Mouse (Mus musculus) lung, adult 18-20 months (tissue): ENCODE results near the gene Olfr102.

ENCODE experiments used
- DNase-seq, 2 experiments: peaks; one replicate each; pipeline ENCODE4 v3.0.0; 2022; ENCODE audit warnings: mixed read lengths in 2 of 2

Olfr102 gene

DNA sequence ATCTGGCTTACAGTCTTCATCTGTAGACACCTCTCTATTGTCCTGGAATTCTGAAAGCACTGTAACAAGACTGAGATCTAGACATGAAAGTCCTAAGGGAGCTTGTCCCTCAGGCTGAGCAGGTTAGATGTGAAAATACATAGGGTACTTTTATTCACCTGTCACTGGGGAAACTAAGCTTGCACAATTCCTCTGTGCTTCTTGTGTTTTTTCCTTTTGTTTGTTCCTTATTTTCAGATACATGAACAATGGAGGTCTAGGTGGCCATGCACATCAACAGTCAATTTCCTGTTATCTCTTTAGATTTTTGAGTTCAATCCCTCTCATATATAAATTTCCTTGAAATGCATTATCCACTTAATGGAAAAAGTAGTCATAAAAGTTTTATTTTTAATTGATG lies at the start of gene Olfr102:
Gene Olfr102 (minus strand): TSS at position 101 of the 400 bp plus-strand sequence.
- DNase-seq = no peak

DNA sequence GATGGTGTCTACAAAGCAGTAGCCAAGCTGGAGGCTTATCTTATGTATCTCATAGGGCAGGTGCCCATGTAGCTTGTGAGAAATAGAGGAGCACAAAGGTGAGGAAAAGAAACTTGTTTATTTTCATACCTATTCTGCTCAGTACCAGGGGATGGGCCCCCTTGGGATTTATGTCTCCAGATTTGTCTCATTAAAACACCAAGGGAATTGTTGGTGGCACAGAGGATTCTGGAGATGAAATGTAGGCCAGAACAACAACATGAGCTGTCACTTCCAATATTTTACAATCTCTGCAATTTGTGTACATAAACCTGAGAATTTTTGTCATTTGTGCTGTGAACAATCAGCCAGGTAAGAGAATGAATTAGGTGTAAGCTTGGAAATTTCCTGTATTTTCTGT lies 42.4 kb upstream of the Olfr102 start, which contains the start of gene Olfr104-ps:
Gene Olfr104-ps (plus strand): TSS at position 301 of the 400 bp plus-strand sequence.
- no peak for DNase-seq

DNA sequence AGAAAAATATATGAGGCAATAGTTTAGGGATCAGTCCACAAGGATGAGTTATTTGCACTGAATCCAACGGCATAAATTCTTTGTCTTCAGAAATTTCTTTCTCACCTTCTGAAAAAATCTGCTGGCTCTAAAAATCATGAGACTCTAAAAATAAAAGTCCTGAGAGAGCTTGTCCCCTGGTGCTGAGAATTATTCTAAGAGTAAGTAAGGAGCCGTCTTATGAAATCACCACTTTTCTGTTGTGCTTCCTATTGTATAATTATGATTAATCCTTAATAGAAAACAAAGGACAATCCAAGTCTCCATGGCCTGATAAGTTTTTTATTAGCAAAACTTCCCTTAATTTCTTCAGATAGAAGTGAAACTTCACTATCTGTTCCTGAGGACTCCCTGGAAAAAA lies 22.7 kb upstream of the Olfr102 start, which contains the start of gene Olfr103:
Gene Olfr103 (minus strand): TSS at position 101 of the 400 bp plus-strand sequence.
- DNase-seq = no peak

DNA sequence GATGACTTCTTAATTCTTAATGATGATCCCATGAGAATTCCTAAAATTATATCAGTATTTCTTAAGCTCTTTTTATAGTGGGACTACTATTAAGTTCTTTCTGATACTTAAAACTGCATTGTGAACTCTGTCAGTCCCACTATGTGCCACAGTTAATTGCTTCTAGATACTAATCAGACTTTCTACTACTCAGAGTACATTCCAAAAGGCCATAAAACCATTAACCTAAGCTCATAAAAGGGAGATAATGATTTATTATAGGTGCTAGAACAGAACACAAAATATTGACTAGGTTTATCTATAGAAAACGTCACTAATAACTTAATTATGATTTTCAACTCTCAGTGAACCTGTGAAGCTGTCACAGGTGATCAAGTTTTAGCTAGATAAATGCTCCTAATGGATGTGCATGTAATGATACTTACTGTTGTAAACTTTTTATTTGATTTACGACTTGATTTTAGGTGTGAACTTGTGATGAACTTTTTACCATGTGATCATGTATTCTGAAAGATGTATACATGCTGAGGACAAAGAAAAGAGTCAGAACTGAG lies 6.6 kb downstream of the Olfr102 start:
- no peak for DNase-seq

DNA sequence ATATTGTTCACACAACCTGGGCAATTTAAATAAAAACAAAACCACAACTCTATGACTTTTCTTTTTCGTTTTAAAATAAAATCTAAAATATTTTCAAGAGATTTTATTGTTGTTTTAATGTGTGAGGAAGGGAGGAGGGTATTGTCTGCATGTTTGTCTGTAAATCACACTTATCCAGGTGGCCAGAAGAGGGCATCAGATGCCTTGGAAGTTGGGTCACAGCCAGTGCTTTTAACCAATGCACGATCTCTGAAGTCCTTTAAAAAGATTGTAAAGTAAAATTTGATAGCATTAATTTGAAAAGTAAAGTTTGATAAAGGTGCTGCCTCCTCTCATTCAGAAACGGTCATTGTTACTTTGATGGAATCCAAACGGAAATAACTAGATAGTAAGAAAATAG lies 8.4 kb downstream of the Olfr102 start:
- DNase-seq = no peak

DNA sequence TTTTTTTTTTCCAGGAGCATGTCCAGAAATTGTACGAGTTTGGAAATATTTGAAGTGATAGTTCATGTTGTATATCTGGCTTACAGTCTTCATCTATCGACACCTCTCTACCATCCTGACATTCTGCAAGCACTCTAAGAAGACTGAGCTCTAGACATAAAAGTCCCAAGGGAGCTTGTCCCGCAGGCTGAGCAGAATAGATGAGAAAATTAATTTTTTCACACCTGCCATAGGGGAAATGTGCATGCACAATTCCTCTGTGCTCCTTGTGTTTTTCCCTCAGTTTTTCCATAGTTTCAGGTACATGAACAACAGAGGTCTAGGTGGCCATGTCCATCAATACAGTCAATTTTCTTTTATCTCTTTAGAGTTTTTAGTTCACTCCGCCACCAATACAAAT lies 12.6 kb downstream of the Olfr102 start, which contains the start of gene Olfr101:
Gene Olfr101 (minus strand): TSS at position 101 of the 400 bp plus-strand sequence.
- no peak for DNase-seq

DNA sequence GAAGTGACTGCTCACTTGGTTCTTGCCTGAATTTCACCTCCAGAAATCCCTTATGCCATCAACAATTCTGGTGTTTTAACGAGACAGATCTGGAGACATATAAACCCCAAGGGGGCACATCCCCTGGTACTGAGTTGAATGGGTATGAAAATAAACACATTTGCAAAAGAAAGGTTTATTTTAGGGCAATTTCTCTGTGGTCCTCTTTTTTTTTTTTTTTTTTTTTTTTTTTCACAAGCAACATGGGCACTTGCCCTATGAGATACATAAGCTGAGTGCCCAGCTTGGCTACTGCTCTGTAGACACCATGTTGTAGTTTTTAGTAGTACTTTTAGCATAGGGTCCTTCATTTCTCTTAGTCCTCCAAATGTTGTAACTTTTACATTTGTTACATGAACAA lies 33.5 kb downstream of the Olfr102 start, which contains the start of gene Olfr99:
Gene Olfr99 (minus strand): TSS at position 101 of the 400 bp plus-strand sequence.
- DNase-seq = no peak

DNA sequence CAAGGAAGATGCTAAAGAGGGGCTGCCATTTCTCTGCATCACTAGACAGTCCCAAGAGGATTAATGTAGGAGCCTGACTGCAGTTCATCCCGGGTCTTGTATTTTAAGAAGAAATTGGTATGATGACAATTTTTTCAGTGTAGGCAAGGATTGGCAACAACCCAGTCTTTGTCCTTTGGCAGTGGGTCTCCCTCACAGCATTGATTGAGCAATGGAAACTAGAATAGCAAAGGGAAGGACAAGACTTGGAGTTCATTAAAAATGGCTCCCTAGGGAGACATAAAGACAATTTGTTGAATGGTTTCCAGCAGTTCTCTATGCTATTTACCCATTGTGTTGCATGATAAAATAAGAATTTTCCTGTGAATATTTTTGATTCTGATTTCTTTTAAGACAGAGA lies 36.5 kb downstream of the Olfr102 start:
- DNase-seq = no peak

DNA sequence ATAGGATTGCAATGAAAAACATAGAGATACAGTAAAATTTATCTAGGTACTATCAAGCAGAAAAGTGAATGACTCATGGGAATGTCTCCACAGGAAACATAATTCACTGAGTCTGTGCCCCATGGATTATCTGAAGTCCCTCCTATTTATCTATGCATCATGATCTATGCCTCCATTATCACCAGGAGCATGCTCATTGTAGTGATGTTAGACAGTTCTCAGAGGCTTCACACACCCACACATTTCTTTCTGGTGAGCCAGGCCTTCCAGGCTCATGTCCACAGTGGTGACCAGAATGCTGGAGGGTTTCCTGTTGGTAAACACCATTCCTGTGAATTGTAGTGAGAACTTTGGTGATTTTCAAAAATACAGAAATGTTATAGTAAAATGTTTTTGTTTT lies 40.3 kb downstream of the Olfr102 start:
- no peak for DNase-seq

DNA sequence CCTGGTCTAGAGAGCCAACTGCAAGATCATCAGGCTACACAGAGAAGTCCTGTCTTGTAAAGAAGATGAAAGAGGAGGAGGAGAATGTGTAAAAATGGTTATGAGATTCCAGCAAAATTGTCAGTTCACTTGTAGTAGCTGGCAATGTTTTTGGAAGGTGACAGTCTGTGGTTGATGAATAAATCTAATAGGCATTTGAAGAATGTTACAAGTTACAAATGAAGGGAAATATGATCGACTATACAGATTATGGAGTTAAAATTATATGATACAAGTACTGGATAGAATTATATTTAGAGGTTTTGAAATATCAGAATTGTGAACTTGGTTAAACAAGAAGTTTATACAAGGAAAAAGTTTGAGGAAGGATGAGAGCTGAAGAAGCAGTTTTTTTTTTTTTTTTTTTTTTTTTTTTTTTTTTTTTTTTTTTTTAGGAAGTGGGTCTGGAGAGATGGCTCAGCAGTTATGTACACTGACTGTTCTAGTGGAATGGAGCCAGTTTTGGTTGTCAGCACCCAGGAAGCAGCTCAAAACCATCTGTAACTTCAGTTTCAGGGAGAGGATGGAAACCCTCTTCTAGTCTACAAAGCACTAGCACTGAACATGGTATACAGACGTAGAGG lies 41.1 kb downstream of the Olfr102 start:
- no peak for DNase-seq

DNA sequence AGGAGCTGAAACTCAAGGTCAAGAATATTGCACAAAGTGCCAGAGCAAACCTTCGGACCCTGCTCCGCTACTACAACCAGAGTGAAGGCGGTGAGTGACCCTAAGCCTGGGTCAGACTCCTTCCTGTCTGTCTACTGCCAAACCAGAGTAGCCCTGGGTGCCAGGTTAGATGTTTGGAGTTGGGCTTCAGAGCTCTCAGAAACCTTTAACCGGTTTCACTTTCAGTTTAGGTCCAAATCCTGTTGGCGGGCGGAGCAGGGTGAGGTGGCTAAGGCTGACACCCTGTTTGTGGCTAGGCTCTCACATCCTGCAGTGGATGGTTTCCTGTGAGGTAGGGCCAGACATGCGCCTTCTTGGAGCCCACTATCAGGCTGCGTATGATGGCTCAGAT lies 46.2 kb downstream of the Olfr102 start:
- DNase-seq = peak; percentile 78

DNA sequence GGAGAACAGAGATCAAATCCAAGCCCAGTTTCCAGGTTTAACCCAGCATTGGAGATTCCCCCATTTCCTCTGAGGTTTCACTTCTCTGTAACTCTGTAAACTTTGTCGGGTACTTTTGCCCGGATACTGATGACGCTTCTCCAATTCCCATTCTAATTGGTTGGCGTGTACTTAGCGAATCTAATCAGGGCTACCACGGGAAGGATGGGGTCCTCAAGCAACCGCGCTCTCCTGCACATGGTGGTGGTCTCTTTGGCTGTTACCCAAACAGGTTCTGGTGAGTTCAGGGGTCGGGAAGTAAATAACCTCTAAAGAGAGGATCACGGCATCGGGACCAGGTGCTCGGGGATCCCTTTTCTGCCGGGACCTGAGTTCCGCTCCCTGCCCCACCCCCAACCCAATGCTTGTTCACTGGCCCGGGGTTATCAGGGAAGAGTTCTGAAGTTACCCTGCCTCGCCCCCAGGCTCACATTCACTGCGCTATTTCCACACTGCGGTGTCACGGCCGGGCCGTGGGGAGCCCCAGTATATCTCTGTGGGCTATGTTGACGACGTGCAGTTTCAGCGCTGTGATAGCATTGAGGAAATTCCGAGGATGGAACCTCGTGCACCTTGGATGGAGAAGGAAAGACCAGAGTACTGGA lies 46.7 kb downstream of the Olfr102 start, which contains the start of gene H2-M3:
Gene H2-M3 (plus strand): TSS at position 163 of the 644 bp plus-strand sequence.
- DNase-seq = peak; percentile 92 to 93

DNA sequence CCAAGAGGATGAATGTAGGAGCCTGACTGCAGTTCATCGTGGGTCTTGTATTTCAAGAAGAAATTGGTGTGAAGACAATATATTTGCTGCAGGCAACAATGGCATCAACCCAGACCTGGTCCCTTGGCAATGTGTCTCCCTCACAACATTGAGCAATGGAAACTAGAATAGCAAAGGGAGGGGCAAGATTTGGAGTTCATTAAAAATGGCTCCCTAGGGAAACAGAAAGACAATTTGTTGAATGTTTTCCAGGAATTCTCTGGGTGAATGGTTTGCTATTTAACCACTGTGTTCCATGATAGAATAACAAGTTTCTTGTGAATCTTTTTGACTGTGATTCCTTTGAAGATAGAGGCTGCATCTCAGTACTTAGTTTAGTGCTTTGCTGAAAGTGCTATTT lies 53.2 kb downstream of the Olfr102 start, which contains the start of gene Olfr98:
Gene Olfr98 (minus strand): TSS at position 124 of the 400 bp plus-strand sequence.
- no peak for DNase-seq
